Mouse (Mus musculus) forebrain, embryonic 16.5 days (tissue): Measurements from ENCODE around the gene Itsn1. TPM values are rescaled to one million over a fixed set of nuclear protein-coding genes. Genes with fewer than 3 reads are reported as not detected.

Source experiments
- ATAC-seq: fragments of 200-750 bp; cut with Nextera tagmentation; 2 replicates; pipeline ENCODE4 v1.8.0; 2017; ENCODE audit warnings: mild to moderate bottlenecking, moderate library complexity
- H3K27ac ChIP-seq: fragments of 300-500 bp; sonication (generic); 2 replicates; pipeline ENCODE4 v1.5.1; 2014; ENCODE audit warnings: low read length, control low read depth
- H3K27me3 ChIP-seq: fragments of 300-500 bp; sonication (generic); replicated peaks from 2 replicates; pipeline ENCODE4 v1.6.1; 2014; ENCODE audit warnings: low read length; ENCODE audit not compliant: control insufficient read depth, insufficient read depth
- H3K36me3 ChIP-seq: fragments of 300-500 bp; sonication (generic); 2 replicates; pipeline ENCODE4 v1.6.1; 2014; ENCODE audit not compliant: control insufficient read depth, insufficient read depth
- H3K4me1 ChIP-seq: fragments of 300-500 bp; sonication (generic); replicated peaks from 2 replicates; pipeline ENCODE4 v1.6.1; 2014; ENCODE audit warnings: low read length; ENCODE audit not compliant: control insufficient read depth, insufficient read depth
- H3K4me2 ChIP-seq: fragments of 300-500 bp; sonication (generic); 2 replicates; pipeline ENCODE4 v1.6.1; 2014; ENCODE audit warnings: mild to moderate bottlenecking, low read length, control low read depth
- H3K4me3 ChIP-seq: fragments of 300-500 bp; sonication (generic); replicated peaks from 2 replicates; pipeline ENCODE4 v1.5.1; 2014; ENCODE audit warnings: mild to moderate bottlenecking, low read length, control low read depth
- H3K9ac ChIP-seq: fragments of 300-500 bp; sonication (generic); replicated peaks from 2 replicates; pipeline ENCODE4 v1.6.1; 2014; ENCODE audit warnings: low read depth, low read length, control low read depth
- H3K9me3 ChIP-seq: fragments of 300-500 bp; sonication (generic); 2 replicates; pipeline ENCODE4 v1.6.1; 2016; ENCODE audit warnings: low read length; ENCODE audit not compliant: control insufficient read depth
- WGBS: fragments of 180-500 bp; shearing (Covaris S2); extraction: QIAGEN DNeasy Blood & Tissue Kit; methylation state at CpG from one replicate; pipeline ENCODE4 v1.1.7; 2014; 5-methylcytosine and 5-hydroxymethylcytosine counted together
- polyA plus RNA-seq: library from polyadenylated mRNA; unstranded; fragments of >200 nt; fragmentation: Nextera tagmentation; extraction: Ambion mirVana; gene quantifications from 2 replicates; pipeline ENCODE4 v1.2.1, GENCODE M21; 2015

The Itsn1 gene
- polyA plus RNA-seq, 1 experiment from 2014 or later = 86.3 TPM

GRCm38 (mm10) chr16:91871188-91871587 lies 142.1 kb downstream of the Itsn1 start:
- WGBS = 94% methylated on average over 6 of the region's 6 CpGs
- ATAC-seq = no peak
- H3K27me3 ChIP-seq = no peaks in the 10 kb centered on the region
- H3K27ac ChIP-seq = no peak overlapping the region
- H3K9ac ChIP-seq = no peak overlapping the region
- peaks cover 23% of the 10 kb centered on the region for H3K36me3 ChIP-seq
- no peak overlapping the region for H3K4me3 ChIP-seq
- H3K4me2 ChIP-seq = no peak overlapping the region
- no peaks in the 10 kb centered on the region for H3K9me3 ChIP-seq
- peaks cover 14% of the 10 kb centered on the region for H3K4me1 ChIP-seq

GRCm38 (mm10) chr16:91873695-91874094 lies 144.6 kb downstream of the Itsn1 start:
- 70% methylated on average over 3 of the region's 3 CpGs for WGBS
- H3K9ac ChIP-seq = no peak overlapping the region
- H3K4me3 ChIP-seq = no peak overlapping the region
- no peak overlapping the region for H3K27ac ChIP-seq
- H3K9me3 ChIP-seq = no peaks in the 10 kb centered on the region
- H3K4me2 ChIP-seq = no peak overlapping the region
- no peak for ATAC-seq
- peaks cover 15% of the 10 kb centered on the region for H3K36me3 ChIP-seq
- H3K4me1 ChIP-seq = peaks cover 7% of the 10 kb centered on the region
- no peaks in the 10 kb centered on the region for H3K27me3 ChIP-seq

GRCm38 (mm10) chr16:91875567-91876344 lies 146.7 kb downstream of the Itsn1 start:
- 84% methylated on average over 4 of the region's 4 CpGs for WGBS

GRCm38 (mm10) chr16:91876457-91876856 lies 147.4 kb downstream of the Itsn1 start:
- Histone ChIP-seq H3K9ac (no peak overlapping the region), H3K36me3 (peaks cover 9% of the 10 kb centered on the region), H3K4me3 (no peak overlapping the region), H3K9me3 (no peaks in the 10 kb centered on the region), H3K27me3 (no peaks in the 10 kb centered on the region), H3K27ac (no peak overlapping the region), H3K4me2 (no peak overlapping the region), H3K4me1 (peaks cover 7% of the 10 kb centered on the region)
- 89% methylated on average over 4 of the region's 4 CpGs for WGBS
- ATAC-seq = no peak

More at GRCm38 (mm10) chr16:91875567-91876344, 146.7 kb downstream of the Itsn1 start:
- H3K4me2 ChIP-seq = no peak overlapping the region
- H3K27me3 ChIP-seq = no peaks in the 10 kb centered on the region
- no peaks in the 10 kb centered on the region for H3K9me3 ChIP-seq
- no peak overlapping the region for H3K4me3 ChIP-seq
- H3K36me3 ChIP-seq = peaks cover 10% of the 10 kb centered on the region
- H3K9ac ChIP-seq = no peak overlapping the region
- H3K4me1 ChIP-seq = peaks cover 7% of the 10 kb centered on the region
- H3K27ac ChIP-seq = peak overlapping the region; percentile 54
- peak; percentile 53 for ATAC-seq

GRCm38 (mm10) chr16:91879101-91879500 lies 150.0 kb downstream of the Itsn1 start:
- no peak overlapping the region for H3K9ac ChIP-seq
- H3K9me3 ChIP-seq = no peaks in the 10 kb centered on the region
- H3K4me1 ChIP-seq = peaks cover 7% of the 10 kb centered on the region
- H3K27me3 ChIP-seq = no peaks in the 10 kb centered on the region
- H3K4me3 ChIP-seq = no peak overlapping the region
- ATAC-seq = no peak
- peaks cover 5% of the 10 kb centered on the region for H3K36me3 ChIP-seq
- no peak overlapping the region for H3K27ac ChIP-seq
- WGBS = 83% methylated on average over 2 of the region's 2 CpGs
- no peak overlapping the region for H3K4me2 ChIP-seq

GRCm38 (mm10) chr16:91880869-91881767 lies 152.0 kb downstream of the Itsn1 start:
- Histone ChIP-seq H3K9me3 (no peaks in the 10 kb centered on the region), H3K4me2 (no peak overlapping the region), H3K4me3 (no peak overlapping the region), H3K27ac (peak overlapping the region; percentile 72), H3K27me3 (no peaks in the 10 kb centered on the region), H3K4me1 (peaks cover 6% of the 10 kb centered on the region), H3K9ac (no peak overlapping the region), H3K36me3 (peaks cover 5% of the 10 kb centered on the region)
- peak; percentile 61 for ATAC-seq
- 81% methylated on average over 11 of the region's 11 CpGs for WGBS

- Histone ChIP-seq H3K9ac (no peak overlapping the region), H3K4me2 (no peak overlapping the region), H3K27ac (no peak overlapping the region; the same call in 1 of the 2 replicates), H3K9me3 (no peaks in the 10 kb centered on the region), H3K27me3 (no peaks in the 10 kb centered on the region), H3K36me3 (peaks cover 5% of the 10 kb centered on the region), H3K4me3 (no peak overlapping the region), H3K4me1 (peaks cover 6% of the 10 kb centered on the region)
- no peak for ATAC-seq
- WGBS = 78% methylated on average over 9 of the region's 9 CpGs
These were observed 153.2 kb downstream of the Itsn1 start for GRCm38 (mm10) chr16:91882168-91882859.

GRCm38 (mm10) chr16:91883636-91884035 lies 154.6 kb downstream of the Itsn1 start:
- H3K4me1 ChIP-seq = peaks cover 6% of the 10 kb centered on the region
- WGBS = 91% methylated on average over 2 of the region's 2 CpGs
- ATAC-seq = no peak
- H3K36me3 ChIP-seq = peaks cover 9% of the 10 kb centered on the region
- no peak overlapping the region for H3K27ac ChIP-seq
- H3K9ac ChIP-seq = no peak overlapping the region
- no peaks in the 10 kb centered on the region for H3K9me3 ChIP-seq
- H3K4me3 ChIP-seq = no peak overlapping the region
- H3K4me2 ChIP-seq = no peak overlapping the region
- no peaks in the 10 kb centered on the region for H3K27me3 ChIP-seq

- WGBS = 65% methylated on average over 5 of the region's 5 CpGs
- H3K4me1 ChIP-seq = peaks cover 6% of the 10 kb centered on the region
- H3K27ac ChIP-seq = no peak overlapping the region
- H3K27me3 ChIP-seq = no peaks in the 10 kb centered on the region
- H3K36me3 ChIP-seq = peaks cover 9% of the 10 kb centered on the region
- ATAC-seq = no peak
- H3K9ac ChIP-seq = no peak overlapping the region
- no peak overlapping the region for H3K4me3 ChIP-seq
- no peak overlapping the region for H3K4me2 ChIP-seq
- no peaks in the 10 kb centered on the region for H3K9me3 ChIP-seq
These were observed 155.1 kb downstream of the Itsn1 start for GRCm38 (mm10) chr16:91884196-91884595.
